Mouse (Mus musculus): ENCODE measurements around the gene Insrr.

GRCm38 (mm10) chr3:87857666-87858065 is 60.9 kb downstream of the Insrr start:
- TF ChIP-seq EP300 (IDR thresholded peaks at IDR 0.05; ENCODE audit: insufficient read depth, low read depth, low read length), result no peak
- TF ChIP-seq CTCF (IDR thresholded peaks at IDR 0.05; ENCODE audit: low read depth, low read length), result no peak
- TF ChIP-seq POLR2A (IDR thresholded peaks at IDR 0.05; ENCODE audit: insufficient read depth, low read length), result no peak
